Mouse (Mus musculus) urinary bladder, adult 18-20 months (tissue): ENCODE data around the gene Pde10a.

Experiments
- DNase-seq, 2 experiments: peaks; one replicate each; pipeline ENCODE4 v3.0.0; 2022; ENCODE audit warnings: low spot score in 2 of 2, mixed read lengths in 2 of 2

The Pde10a gene

GRCm38 (mm10) chr17:8841897-8842540 lies 316.8 kb downstream of the Pde10a start:
- no peak for DNase-seq

GRCm38 (mm10) chr17:8842662-8843061 lies 317.5 kb downstream of the Pde10a start:
- DNase-seq = no peak

GRCm38 (mm10) chr17:8843941-8844340 lies 318.8 kb downstream of the Pde10a start:
- no peak for DNase-seq

- DNase-seq = no peak
These were observed 321.3 kb downstream of the Pde10a start for GRCm38 (mm10) chr17:8846506-8846905.

GRCm38 (mm10) chr17:8847558-8847957 lies 322.4 kb downstream of the Pde10a start:
- DNase-seq = no peak

GRCm38 (mm10) chr17:8851846-8852245 lies 326.7 kb downstream of the Pde10a start:
- no peak for DNase-seq

- DNase-seq = peak; percentile 45 to 75
These were observed 331.5 kb downstream of the Pde10a start for GRCm38 (mm10) chr17:8856430-8857371.

GRCm38 (mm10) chr17:8858636-8859421 lies 333.7 kb downstream of the Pde10a start:
- no peak for DNase-seq

GRCm38 (mm10) chr17:8859489-8859888 lies 334.3 kb downstream of the Pde10a start:
- no peak for DNase-seq

GRCm38 (mm10) chr17:8864638-8865497 lies 339.7 kb downstream of the Pde10a start:
- DNase-seq = peak; percentile 12 to 14

GRCm38 (mm10) chr17:8867331-8868237 lies 342.4 kb downstream of the Pde10a start:
- DNase-seq = no peak

- DNase-seq = no peak
These were observed 344.1 kb downstream of the Pde10a start for GRCm38 (mm10) chr17:8869287-8869686.

GRCm38 (mm10) chr17:8870848-8871247 lies 345.7 kb downstream of the Pde10a start:
- DNase-seq = no peak

- DNase-seq = no peak
These were observed 346.2 kb downstream of the Pde10a start for GRCm38 (mm10) chr17:8871396-8871795.

- no peak for DNase-seq
These were observed 346.9 kb downstream of the Pde10a start for GRCm38 (mm10) chr17:8871997-8872593.

GRCm38 (mm10) chr17:8872611-8873010 lies 347.4 kb downstream of the Pde10a start:
- no peak for DNase-seq

- no peak for DNase-seq
These were observed 352.9 kb downstream of the Pde10a start for GRCm38 (mm10) chr17:8878056-8878455.

- no peak for DNase-seq
These were observed 356.5 kb downstream of the Pde10a start for GRCm38 (mm10) chr17:8881711-8882110.

- DNase-seq = no peak
These were observed 359.5 kb downstream of the Pde10a start for GRCm38 (mm10) chr17:8884691-8885090.

- DNase-seq = no peak
These were observed 360.7 kb downstream of the Pde10a start for GRCm38 (mm10) chr17:8885830-8886229.
